Mouse (Mus musculus) MEL (cell line): ENCODE measurements around the gene Tmem30b. TPM values are rescaled to one million over a fixed set of nuclear protein-coding genes. Genes with fewer than 3 reads are reported as not detected.
"Not testable (repeated sequence)": the region's sequence is repeated elsewhere in the genome, so short reads cannot be mapped to it uniquely, and the experiment has no call there.

Experiments used
- DNase-seq: peaks from one replicate; pipeline ENCODE4 v3.0.0; 2011; ENCODE audit warnings: low read depth, low spot score
- H3K27ac ChIP-seq: 2 replicates; pipeline ENCODE4 v1.5.1; 2012; ENCODE audit warnings: low read depth, mild to moderate bottlenecking, control low read depth, low read length, moderate library complexity; ENCODE audit not compliant: control insufficient read depth
- H3K27me3 ChIP-seq, 2 experiments: fragments of 150-350 bp in 1 of 2; sonication (generic) in 1 of 2; 2 replicates each; pipeline ENCODE4 v1.6.1; 2012; ENCODE audit warnings: low read length in 2 of 2, mild to moderate bottlenecking in 2 of 2, improper control_type of control experiment in 1 of 2, moderate library complexity in 1 of 2; ENCODE audit not compliant: insufficient read depth in 2 of 2, control insufficient read depth in 1 of 2
- H3K36me3 ChIP-seq, 2 experiments: 2 replicates each; pipeline ENCODE4 v1.6.1; 2012 to 2014; ENCODE audit warnings: low read length in 2 of 2, improper control_type of control experiment in 1 of 2, inconsistent platforms in 1 of 2, mild to moderate bottlenecking in 1 of 2; ENCODE audit not compliant: insufficient read depth in 2 of 2, control insufficient read depth in 1 of 2
- H3K4me1 ChIP-seq, 2 experiments: fragments of 150-350 bp in 1 of 2; sonication (generic) in 1 of 2; 2 replicates each; pipeline ENCODE4 v1.6.1; 2012; ENCODE audit warnings: low read length in 2 of 2, improper control_type of control experiment in 1 of 2, mild to moderate bottlenecking in 1 of 2; ENCODE audit not compliant: insufficient read depth in 2 of 2, control insufficient read depth in 1 of 2
- H3K4me3 ChIP-seq, 2 experiments: fragments of 150-350 bp in 1 of 2; sonication (generic) in 1 of 2; 2 replicates each; pipeline ENCODE4 v1.5.1; 2012; ENCODE audit warnings: low read depth in 2 of 2, low read length in 2 of 2, mild to moderate bottlenecking in 2 of 2, moderate library complexity in 2 of 2, control low read depth in 1 of 2, improper control_type of control experiment in 1 of 2; ENCODE audit not compliant: control insufficient read depth in 1 of 2, insufficient read depth in 1 of 2
- H3K79me2 ChIP-seq: 2 replicates; pipeline ENCODE4 v1.6.1; 2012; ENCODE audit warnings: mild to moderate bottlenecking, low read length, moderate library complexity; ENCODE audit not compliant: control insufficient read depth, poor library complexity, insufficient read depth
- H3K9ac ChIP-seq: 2 replicates; pipeline ENCODE4 v1.6.1; 2012; ENCODE audit warnings: low read depth, mild to moderate bottlenecking, control low read depth, low read length, moderate library complexity; ENCODE audit not compliant: control insufficient read depth, poor library complexity, severe bottlenecking
- H3K9me3 ChIP-seq: fragments of 150-350 bp; sonication (generic); replicated peaks from 2 replicates; pipeline ENCODE4 v1.6.1; 2012; ENCODE audit warnings: mild to moderate bottlenecking, low read length, improper control_type of control experiment, moderate library complexity; ENCODE audit not compliant: insufficient read depth
- BHLHE40 ChIP-seq: IDR thresholded peaks from 2 replicates; pipeline ENCODE4 v1.6.1; 2012; ENCODE audit warnings: low read depth, mild to moderate bottlenecking, inconsistent platforms, low read length, improper control_type of control experiment, borderline replicate concordance
- CHD1 ChIP-seq: IDR thresholded peaks from 2 replicates; pipeline ENCODE4 v1.6.1; 2012; ENCODE audit warnings: low read depth, mild to moderate bottlenecking, inconsistent platforms, low read length, improper control_type of control experiment
- CTCF ChIP-seq, 3 experiments: IDR thresholded peaks in 2 of 3; conservative IDR thresholded peaks in 1 of 3; 2 replicates each; pipeline ENCODE4 v1.5.1; 2011 to 2012; ENCODE audit warnings: low read length in 3 of 3, low read depth in 2 of 3, mild to moderate bottlenecking in 2 of 3, improper control_type of control experiment in 1 of 3, inconsistent platforms in 1 of 3, mixed read lengths in 1 of 3, moderate library complexity in 1 of 3; ENCODE audit not compliant: control insufficient read depth in 1 of 3, insufficient read depth in 1 of 3, poor library complexity in 1 of 3, severe bottlenecking in 1 of 3
- E2F4 ChIP-seq: IDR thresholded peaks from 2 replicates; pipeline ENCODE4 v1.6.1; 2011; ENCODE audit warnings: low read depth, low read length, improper control_type of control experiment, borderline replicate concordance
- ETS1 ChIP-seq: IDR thresholded peaks from 2 replicates; pipeline ENCODE4 v1.6.1; 2012; ENCODE audit warnings: low read depth, mild to moderate bottlenecking, inconsistent platforms, low read length, improper control_type of control experiment, moderate library complexity
- GABPA ChIP-seq: IDR thresholded peaks from 2 replicates; pipeline ENCODE4 v1.6.1; 2012; ENCODE audit warnings: low read depth, mild to moderate bottlenecking, inconsistent platforms, low read length, improper control_type of control experiment, moderate library complexity
- MAX ChIP-seq: IDR thresholded peaks from 2 replicates; pipeline ENCODE4 v1.6.1; 2011; ENCODE audit warnings: low read length, improper control_type of control experiment
- MYB ChIP-seq: IDR thresholded peaks from 2 replicates; pipeline ENCODE4 v1.6.1; 2011; ENCODE audit warnings: mild to moderate bottlenecking, low read depth, low read length, improper control_type of control experiment
- NELFE ChIP-seq: IDR thresholded peaks from 2 replicates; pipeline ENCODE4 v1.6.1; 2011; ENCODE audit warnings: low read depth, low read length, improper control_type of control experiment
- POLR2A ChIP-seq, 2 experiments: IDR thresholded peaks; 2 replicates each; pipeline ENCODE4 v1.6.1; 2011 to 2012; ENCODE audit warnings: low read length in 2 of 2, mild to moderate bottlenecking in 2 of 2, control low read depth in 1 of 2, improper control_type of control experiment in 1 of 2, low read depth in 1 of 2, moderate library complexity in 1 of 2; ENCODE audit not compliant: control insufficient read depth in 1 of 2, insufficient read depth in 1 of 2, poor library complexity in 1 of 2
- POLR2AphosphoS5 ChIP-seq: IDR thresholded peaks from 2 replicates; pipeline ENCODE4 v1.6.1; 2012; ENCODE audit warnings: low read depth, borderline replicate concordance, mild to moderate bottlenecking, inconsistent platforms, low read length, moderate library complexity, mixed read lengths
- SMC3 ChIP-seq: IDR thresholded peaks from 2 replicates; pipeline ENCODE4 v1.6.1; 2011; ENCODE audit warnings: low read depth, low read length, improper control_type of control experiment
- TBP ChIP-seq: IDR thresholded peaks from 2 replicates; pipeline ENCODE4 v1.8.0; 2011; ENCODE audit warnings: low read depth, low read length, improper control_type of control experiment
- TCF12 ChIP-seq: IDR thresholded peaks from 2 replicates; pipeline ENCODE4 v1.6.1; 2014; ENCODE audit warnings: low read depth, mild to moderate bottlenecking, inconsistent platforms, low read length, improper control_type of control experiment, moderate library complexity
- ZKSCAN1 ChIP-seq: IDR thresholded peaks from 2 replicates; pipeline ENCODE4 v1.6.1; 2012; ENCODE audit warnings: low read depth, mild to moderate bottlenecking, inconsistent platforms, low read length, improper control_type of control experiment, moderate library complexity
- ZMIZ1 ChIP-seq: IDR thresholded peaks from 2 replicates; pipeline ENCODE4 v1.6.1; 2012; ENCODE audit warnings: low read depth, mild to moderate bottlenecking, inconsistent platforms, low read length, improper control_type of control experiment, moderate library complexity
- polyA plus RNA-seq, 2 experiments: library from polyadenylated mRNA; stranded (reverse) in 1 of 2; unstranded in 1 of 2; fragments of >175 nt in 1 of 2; fragments of >200 nt in 1 of 2; gene quantifications; 2 replicates each; pipeline versions ENCODE4 v1.2.1 to v1.2.4; 2012; ENCODE audit warnings: low replicate concordance in 2 of 2, low read depth in 1 of 2; ENCODE audit not compliant: insufficient read length in 2 of 2, insufficient read depth in 1 of 2, missing spikeins in 1 of 2
- total RNA-seq: library from RNA; depleted of rRNA; stranded (reverse); fragments of 300-350 nt; gene quantifications from 2 replicates; pipeline ENCODE4 v1.2.3, GENCODE M21; 2012

The Tmem30b gene
- total and polyA plus RNA-seq, 3 experiments, result not detected

GRCm38 (mm10) chr12:73564176-73564575, 18.0 kb upstream of the Tmem30b start:
- Histone ChIP-seq H3K9me3 (no peaks in the 10 kb centered on the region), H3K27ac (no peak overlapping the region), H3K9ac (peak overlapping the region; percentile 22; the same call in 1 of the 2 replicates), H3K79me2 (no peaks in the 10 kb centered on the region), H3K4me1 (0 out of 4 replicates have a peak, but pooled peaks cover 0 to 3% of the 10 kb centered on the region in 2 experiments), H3K36me3 (no peaks in the 10 kb centered on the region; a peak in 1 of 4 replicates), H3K4me3 (peak overlapping the region in 1 of 2 experiments; percentile 19; a peak in 1 of 4 replicates), H3K27me3 (no peaks in the 10 kb centered on the region)
- peak; percentile 42 for DNase-seq
- no peak for TF ChIP-seq ZMIZ1
- TF ChIP-seq SMC3, result no peak
- TF ChIP-seq BHLHE40, result no peak
- TF ChIP-seq GABPA, result no peak
- no peak for TF ChIP-seq CHD1
- no peak for TF ChIP-seq TCF12
- no peak for TF ChIP-seq MYB
- TF ChIP-seq NELFE, result no peak

GRCm38 (mm10) chr12:73563122-73563521, 16.9 kb upstream of the Tmem30b start:
- not testable (repeated sequence) for H3K27me3 ChIP-seq, H3K36me3 ChIP-seq, H3K4me1 ChIP-seq, DNase-seq, H3K4me3 ChIP-seq, H3K27ac ChIP-seq, H3K9ac ChIP-seq, H3K9me3 ChIP-seq, H3K79me2 ChIP-seq
- TF ChIP-seq POLR2A (IDR thresholded peaks at IDR 0.05; ENCODE audit: control insufficient read depth in 1 of 2, insufficient read depth in 1 of 2, low read depth in 1 of 2, low read length in 2 of 2, poor library complexity in 1 of 2) (peak in 1 of 2 experiments; percentile 45; a peak in 1 of 4 replicates), NELFE (0 out of 2 replicates have a peak, but pooled peaks have one; percentile 29), TBP (peak; percentile 51; the same call in 1 of the 2 replicates)

- Histone ChIP-seq H3K9me3 (no peaks in the 10 kb centered on the region), H3K27ac (no peak overlapping the region), H3K4me3 (no peak overlapping the region), H3K27me3 (no peaks in the 10 kb centered on the region), H3K4me1 (0 out of 4 replicates have a peak, but pooled peaks cover 0 to 2% of the 10 kb centered on the region in 2 experiments), H3K9ac (no peak overlapping the region), H3K36me3 (no peaks in the 10 kb centered on the region; a peak in 1 of 4 replicates), H3K79me2 (no peaks in the 10 kb centered on the region)
- peak; percentile 29 for DNase-seq
- no peak for TF ChIP-seq E2F4
- no peak for TF ChIP-seq GABPA
- TF ChIP-seq CTCF (IDR thresholded peaks at IDR 0.05 in 2 of 3, conservative IDR thresholded peaks at IDR 0.05 in 1 of 3; ENCODE audit: control insufficient read depth in 1 of 3, insufficient read depth in 1 of 3, low read depth in 2 of 3, low read length in 3 of 3, poor library complexity in 1 of 3, severe bottlenecking in 1 of 3), result peak; percentile 44 to 63 (median 60)
- TF ChIP-seq MAX, result no peak
- TF ChIP-seq ETS1, result no peak
- TF ChIP-seq ZKSCAN1, result no peak
- no peak for TF ChIP-seq POLR2AphosphoS5
Observed at GRCm38 (mm10) chr12:73560091-73560490, 13.9 kb upstream of the Tmem30b start.
